Mouse (Mus musculus): ENCODE measurements around the gene Rcn3. TPM values are rescaled to one million over a fixed set of nuclear protein-coding genes. Genes with fewer than 3 reads are reported as not detected.
"Not testable (repeated sequence)": the region's sequence is repeated elsewhere in the genome, so short reads cannot be mapped to it uniquely, and the experiment has no call there.

Gene Rcn3
- total RNA-seq, 2 experiments from 2014 or later = 7.5 to 11.7 TPM

DNA sequence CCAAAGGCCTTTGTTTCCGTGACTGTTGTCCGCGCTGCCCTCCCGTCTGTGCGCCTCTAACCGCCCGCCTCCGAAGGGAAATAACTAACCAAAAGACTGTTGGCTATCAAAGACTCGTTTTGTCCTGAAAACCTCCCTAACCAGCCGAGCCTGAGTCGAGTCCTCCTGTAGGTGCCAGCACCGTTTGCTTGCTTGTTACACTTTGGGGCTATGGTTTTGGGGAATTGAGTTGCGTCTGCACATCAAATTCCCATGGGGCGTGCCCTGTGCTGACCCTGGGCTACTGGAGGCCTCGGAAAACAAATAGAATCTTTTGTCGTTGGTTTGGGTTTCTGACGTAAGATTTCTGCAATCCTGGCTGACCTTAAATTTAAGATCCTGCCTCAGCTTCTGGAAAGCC is 37.3 kb upstream of the Rcn3 start:
- TF ChIP-seq CTCF (conservative IDR thresholded peaks at IDR 0.05) = no peak
- H3K27ac ChIP-seq = peak overlapping the region; percentile 94
- no peak for DNase-seq (ENCODE audit: low spot score in 2 of 2)
- H3K4me3 ChIP-seq = peak overlapping the region; percentile 62

DNA sequence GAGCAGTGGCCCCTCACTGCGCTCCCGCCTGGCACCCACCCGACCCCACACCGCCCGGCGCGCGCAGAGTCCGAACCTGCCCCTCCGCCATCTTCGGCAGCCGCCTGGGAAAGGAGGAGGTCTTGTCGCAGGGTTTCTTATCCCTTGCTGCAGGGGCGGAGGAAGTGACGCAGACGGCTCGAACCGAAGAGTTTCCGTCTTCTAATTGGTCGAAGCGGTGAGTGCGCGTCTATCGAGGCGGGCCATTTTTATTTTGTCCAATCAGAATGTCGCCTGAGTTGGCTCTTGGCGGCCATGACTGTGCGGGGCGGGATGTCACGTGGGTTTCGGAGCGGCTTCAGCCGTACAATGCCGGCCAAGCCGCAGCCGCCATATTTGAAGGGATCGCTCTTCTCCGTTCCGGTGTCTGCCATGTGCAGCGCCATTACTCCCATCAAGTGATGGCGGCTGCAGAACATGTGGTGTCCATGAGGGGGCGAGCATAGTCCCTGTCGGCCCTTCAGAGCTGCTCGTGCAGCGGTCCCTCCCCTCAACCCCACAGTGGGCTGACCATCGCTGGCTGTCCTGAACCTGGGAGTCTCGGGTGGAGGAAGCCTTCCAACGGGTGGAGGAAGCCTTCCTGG is 36.7 kb upstream of the Rcn3 start, which contains the start of gene Rpl13a:
Gene Rpl13a (minus strand): TSS at position 138 of the 623 bp plus-strand sequence.
- Histone ChIP-seq H3K4me3 (peak within 1 kb of the TSS; percentile 98), H3K27ac (peak within 1 kb of the TSS; percentile 99)
- DNase-seq (ENCODE audit: low spot score in 2 of 2) = peak; percentile 98 to 99
- TF ChIP-seq CTCF (conservative IDR thresholded peaks at IDR 0.05) = peak; percentile 85

DNA sequence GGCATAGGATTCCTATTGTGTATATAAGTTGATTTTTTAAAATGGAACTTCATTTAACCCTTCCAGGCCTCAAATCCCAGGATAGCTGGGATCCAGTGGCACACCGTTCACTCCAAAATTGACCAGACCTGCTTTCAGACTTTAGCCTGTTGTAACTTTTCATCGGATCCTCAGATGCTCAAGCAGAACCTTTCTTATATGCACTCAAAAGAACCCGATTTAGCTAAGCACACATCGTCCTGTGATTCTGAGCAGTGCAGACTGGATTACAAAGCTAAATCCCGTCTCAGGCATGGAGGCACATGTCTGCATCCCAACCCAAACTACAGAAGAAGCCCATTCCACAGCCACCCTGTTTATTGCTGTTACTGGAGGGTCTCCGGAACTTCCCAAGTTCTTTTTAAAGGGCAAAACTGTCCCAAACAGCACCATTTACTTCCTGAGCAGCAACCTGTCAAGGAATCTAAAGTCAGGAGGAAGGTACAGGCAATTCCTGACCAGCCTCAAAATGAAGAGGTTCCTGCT is 35.7 kb upstream of the Rcn3 start:
- Histone ChIP-seq H3K27ac (peak overlapping the region; percentile 99), H3K4me3 (peak overlapping the region; percentile 98)
- DNase-seq (ENCODE audit: low spot score in 2 of 2) = no peak
- no peak for TF ChIP-seq CTCF (conservative IDR thresholded peaks at IDR 0.05)

DNA sequence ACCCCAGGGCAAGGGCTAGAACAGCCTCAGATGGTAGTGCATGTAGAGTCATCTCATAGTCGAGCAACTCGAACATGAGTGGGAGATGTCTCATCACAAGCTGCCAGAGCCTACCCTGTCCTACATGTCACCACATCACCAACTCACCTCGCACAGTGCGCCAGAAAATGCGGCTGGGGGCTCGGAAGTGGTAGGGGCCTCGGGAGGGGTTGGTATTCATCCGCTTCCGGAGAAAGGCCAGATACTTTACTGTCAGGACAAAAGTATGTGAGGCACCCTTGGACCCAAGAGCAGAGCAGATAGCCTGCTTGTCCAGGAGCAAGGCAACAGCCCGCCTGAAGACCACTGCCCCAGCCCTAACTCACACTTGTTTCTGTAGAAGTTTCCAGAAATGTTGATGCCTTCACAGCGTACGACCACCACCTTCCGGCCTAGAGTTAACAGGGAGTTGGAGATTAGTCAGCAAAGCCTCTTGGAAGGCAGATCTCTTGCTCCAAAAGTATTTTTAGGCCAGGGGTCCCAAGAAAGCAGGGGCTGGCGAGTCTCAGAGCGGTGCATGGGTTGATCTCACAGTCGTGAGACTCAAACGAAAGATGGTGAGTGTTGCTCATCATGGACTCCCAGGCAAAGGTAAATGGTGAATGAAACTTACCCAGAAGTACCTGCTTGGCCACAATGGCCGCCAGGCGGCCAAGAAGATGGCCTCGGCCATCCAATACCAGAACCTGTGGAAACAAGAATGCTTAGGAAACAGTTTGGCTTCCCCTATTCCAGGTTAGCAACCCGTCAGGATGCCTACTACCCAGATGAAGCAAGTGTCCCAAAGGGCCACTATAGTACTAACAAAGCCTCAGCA is 35.1 kb upstream of the Rcn3 start:
- Histone ChIP-seq H3K4me3 (peak overlapping the region; percentile 98), H3K27ac (peak overlapping the region; percentile 99)
- peak; percentile 61 for TF ChIP-seq CTCF (conservative IDR thresholded peaks at IDR 0.05)
- DNase-seq (ENCODE audit: low spot score in 2 of 2) = no peak

DNA sequence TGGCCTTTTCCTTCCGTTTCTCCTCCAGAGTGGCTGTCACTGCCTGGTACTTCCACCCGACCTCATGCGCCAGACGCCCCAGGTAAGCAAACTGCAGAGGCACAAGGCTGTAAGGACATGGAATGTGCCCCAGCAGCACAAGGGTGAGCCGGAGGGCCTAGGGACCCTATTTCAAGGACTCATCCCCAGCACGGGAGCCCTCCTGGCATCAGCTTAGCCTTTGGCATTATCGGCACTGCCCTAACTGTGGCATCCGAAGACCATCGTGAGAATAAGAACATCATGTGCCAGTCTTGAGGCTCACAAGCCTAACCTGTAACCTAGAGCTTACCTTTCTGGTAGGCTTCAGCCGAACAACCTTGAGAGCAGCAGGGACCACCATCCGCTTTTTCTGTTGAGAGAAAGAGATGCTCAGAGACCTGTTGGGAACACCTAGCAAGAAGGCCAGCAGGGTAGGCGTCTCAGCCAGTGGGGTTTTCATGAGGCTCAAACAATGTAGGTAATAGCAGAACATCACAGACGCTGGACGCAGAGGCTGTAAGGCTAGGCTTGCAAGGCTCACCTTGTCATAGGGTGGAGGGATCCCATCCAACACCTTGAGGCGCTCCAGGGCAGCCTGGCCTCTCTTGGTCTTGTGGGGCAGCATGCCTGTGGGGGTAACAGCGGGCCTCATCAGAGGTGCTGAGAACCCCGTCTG is 34.3 kb upstream of the Rcn3 start:
- TF ChIP-seq CTCF (conservative IDR thresholded peaks at IDR 0.05) = no peak
- peak overlapping the region; percentile 99; the same call in 1 of the 2 replicates for H3K27ac ChIP-seq
- H3K4me3 ChIP-seq = no peak overlapping the region

DNA sequence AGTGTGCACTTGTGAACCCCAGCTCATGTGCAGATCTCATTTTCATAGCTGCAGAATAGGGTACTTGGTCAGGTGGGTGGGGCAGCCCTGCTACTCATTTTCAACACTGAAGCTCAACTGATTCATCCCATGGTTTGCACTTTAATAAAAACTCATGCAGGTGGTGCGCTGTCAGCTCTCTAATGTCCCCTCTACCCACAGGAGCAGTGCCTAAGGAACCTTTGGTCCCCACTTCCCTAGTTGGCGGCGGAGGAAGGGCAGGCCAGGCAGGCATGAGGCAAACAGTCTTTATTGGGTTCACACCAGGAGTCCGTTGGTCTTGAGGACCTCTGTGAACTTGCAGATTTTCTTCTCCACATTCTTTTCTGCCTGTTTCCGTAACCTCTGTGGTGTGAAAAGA is 33.6 kb upstream of the Rcn3 start:
- 0 out of 2 replicates have a peak overlapping the region, but pooled peaks have one; percentile 79 for H3K27ac ChIP-seq
- not testable (repeated sequence) for DNase-seq (ENCODE audit: low spot score in 2 of 2); H3K4me3 ChIP-seq

More for the DNA sequence above, 34.3 kb upstream of the Rcn3 start:
- DNase-seq (ENCODE audit: low spot score in 2 of 2) = no peak

DNA sequence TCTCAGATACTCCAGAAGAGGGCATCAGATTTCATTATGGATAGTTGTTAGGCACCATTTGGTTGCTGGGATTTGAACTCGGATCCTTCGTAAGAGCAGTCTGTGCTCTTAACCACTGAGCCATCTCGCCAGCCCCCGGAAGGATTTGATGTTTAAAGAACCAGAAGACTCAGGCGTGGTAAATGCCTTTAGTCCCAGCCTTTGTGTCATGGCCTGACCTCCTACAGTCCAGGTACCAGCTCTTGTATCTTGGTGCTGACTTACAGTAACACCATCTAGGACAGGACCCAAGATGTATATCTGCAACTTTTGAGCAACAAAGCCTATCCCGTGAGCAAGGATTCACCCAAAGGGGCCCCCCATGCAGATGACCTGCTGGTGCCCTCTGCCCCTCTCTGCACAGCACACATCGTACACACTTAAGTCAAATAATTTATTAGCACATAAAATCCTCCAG is 33.2 kb upstream of the Rcn3 start:
- no peak for DNase-seq (ENCODE audit: low spot score in 2 of 2)
- TF ChIP-seq CTCF (conservative IDR thresholded peaks at IDR 0.05) = no peak; the same call in 1 of the 2 replicates
- no peak overlapping the region; the same call in 1 of the 2 replicates for H3K4me3 ChIP-seq
- H3K27ac ChIP-seq = peak overlapping the region; percentile 79; the same call in 1 of the 2 replicates

DNA sequence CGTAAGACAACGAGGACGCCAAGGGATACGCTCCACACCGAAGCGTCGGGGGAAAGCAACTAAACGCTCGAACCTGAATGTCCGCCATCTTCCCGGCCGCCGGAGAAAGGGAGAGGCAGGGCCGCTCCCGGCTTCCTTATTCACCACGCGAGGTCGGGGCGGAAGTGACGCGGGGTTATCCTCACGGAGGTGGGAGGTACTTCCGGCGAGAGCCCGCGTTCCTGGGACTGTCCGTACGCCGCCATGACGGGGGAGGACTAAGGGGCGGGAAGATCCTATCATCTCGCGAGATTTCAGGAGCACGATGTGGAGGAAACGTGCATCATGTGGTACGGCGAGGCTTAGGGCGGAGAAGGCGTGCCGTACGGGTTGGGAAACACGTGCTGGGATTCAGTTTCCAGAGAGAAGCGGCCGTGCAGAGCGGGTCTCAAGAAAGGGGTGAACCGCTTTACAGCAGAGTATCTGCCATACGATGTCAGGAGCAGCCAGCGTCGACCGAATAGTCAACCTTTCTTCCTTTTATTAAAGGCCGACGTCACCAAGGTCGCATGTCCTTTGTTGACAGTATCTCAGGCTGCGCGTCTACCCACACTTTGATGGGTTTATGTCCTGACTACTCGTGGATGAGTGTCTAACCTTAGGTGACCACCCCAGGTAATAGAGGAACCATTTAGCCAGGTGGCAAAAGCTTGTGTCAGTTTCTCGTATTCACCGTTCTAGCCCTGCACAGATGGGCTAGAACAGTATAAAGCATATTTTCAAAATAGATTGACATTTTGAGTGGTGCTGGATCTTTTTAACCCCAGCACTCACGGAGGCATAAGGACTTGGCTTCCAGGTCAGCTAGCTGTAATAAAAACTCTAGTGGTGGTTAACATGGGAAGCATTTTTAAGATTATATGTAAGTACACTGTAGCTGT is 32.5 kb upstream of the Rcn3 start, which contains the start of gene Rps11:
Gene Rps11 (minus strand): TSS at position 216 of the 920 bp plus-strand sequence.
- peak within 1 kb of the TSS; percentile 93 for H3K27ac ChIP-seq
- peak; percentile 99 to 100 for DNase-seq (ENCODE audit: low spot score in 2 of 2)
- peak; percentile 68; the same call in 1 of the 2 replicates for TF ChIP-seq CTCF (conservative IDR thresholded peaks at IDR 0.05)

DNA sequence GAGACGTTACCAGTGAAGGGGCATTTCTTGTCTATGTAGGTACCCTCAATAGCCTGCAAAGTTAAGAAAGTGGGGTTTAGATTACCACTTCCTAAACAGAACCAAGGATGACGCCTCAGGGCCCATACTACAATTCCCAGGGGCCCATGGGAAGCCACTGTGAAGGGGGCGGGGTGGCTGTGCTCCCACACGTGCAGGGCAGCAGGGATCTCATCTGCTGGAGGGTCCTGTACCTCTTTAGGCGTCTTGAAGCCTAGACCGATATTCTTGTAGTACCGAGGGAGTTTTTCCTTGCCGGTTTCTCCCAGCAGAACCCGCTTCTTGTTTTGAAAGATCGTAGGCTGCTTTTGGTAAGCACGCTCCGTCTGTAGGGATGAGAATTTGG is 31.2 kb upstream of the Rcn3 start:
- TF ChIP-seq CTCF (conservative IDR thresholded peaks at IDR 0.05) = no peak
- peak overlapping the region; percentile 93; the same call in 1 of the 2 replicates for H3K27ac ChIP-seq
- no peak for DNase-seq (ENCODE audit: low spot score in 2 of 2)
- peak overlapping the region; percentile 93 for H3K4me3 ChIP-seq

More for the DNA sequence above, 32.5 kb upstream of the Rcn3 start, which contains the start of gene Rps11:
- H3K4me3 ChIP-seq = peak within 1 kb of the TSS; percentile 93

DNA sequence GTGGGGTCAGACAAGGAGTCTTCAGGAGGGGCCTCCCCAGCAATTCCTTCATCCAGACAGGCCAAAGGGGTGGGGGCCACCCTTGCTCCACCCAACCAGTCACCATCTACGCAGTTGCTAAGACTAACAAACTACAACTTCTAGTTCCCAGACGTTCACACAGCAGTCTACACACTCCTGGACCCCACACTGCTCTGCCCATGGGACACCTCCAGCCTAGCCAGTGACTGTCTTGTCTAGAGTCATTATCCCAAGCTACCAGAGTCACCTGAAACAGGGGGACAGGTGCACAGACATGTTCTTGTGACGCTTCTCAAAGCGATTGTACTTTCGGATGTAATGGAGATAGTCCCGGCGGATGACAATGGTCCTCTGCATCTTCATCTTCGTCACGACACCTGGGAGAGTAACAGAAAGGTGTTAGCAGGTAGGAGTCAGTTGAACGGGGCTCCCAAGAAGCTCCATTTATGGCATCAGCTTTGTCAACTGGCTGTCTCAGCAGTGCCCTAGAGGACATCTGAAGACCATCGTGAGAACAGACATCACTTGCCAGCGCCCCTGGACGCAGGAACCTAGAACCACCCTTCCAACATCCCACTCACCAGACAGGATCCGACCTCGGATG is 30.7 kb upstream of the Rcn3 start:
- TF ChIP-seq CTCF (conservative IDR thresholded peaks at IDR 0.05) = no peak
- no peak for DNase-seq (ENCODE audit: low spot score in 2 of 2)
- Histone ChIP-seq H3K27ac (peak overlapping the region; percentile 93; the same call in 1 of the 2 replicates), H3K4me3 (peak overlapping the region; percentile 93)

DNA sequence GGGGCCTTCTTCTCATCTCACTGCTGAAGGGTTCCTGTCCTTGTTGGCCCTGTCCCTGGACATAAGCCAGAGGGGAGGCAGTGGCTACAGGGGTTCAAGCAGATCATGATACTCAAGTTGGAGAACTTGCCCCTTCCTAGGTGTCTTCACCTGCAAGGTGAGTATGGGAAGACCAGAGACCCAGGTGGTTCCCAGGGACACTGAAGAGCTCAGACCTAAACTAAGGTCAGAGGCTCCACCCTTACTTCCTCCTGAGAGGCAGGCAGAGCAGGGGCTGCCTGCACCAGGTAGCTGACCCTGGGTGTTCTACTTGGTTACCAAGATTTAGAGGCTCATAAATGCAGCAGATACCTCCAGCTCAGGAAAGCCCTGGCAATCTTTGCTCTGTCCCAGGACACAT is 29.9 kb upstream of the Rcn3 start:
- H3K4me3 ChIP-seq = peak overlapping the region; percentile 17
- DNase-seq (ENCODE audit: low spot score in 2 of 2) = no peak
- H3K27ac ChIP-seq = peak overlapping the region; percentile 61
- TF ChIP-seq CTCF (conservative IDR thresholded peaks at IDR 0.05) = no peak

All from layer of hippocampus, adult 2 months (tissue).